Mouse (Mus musculus) bone marrow, adult 2 months (tissue): ENCODE results near the gene Myrip. TPM values are rescaled to one million over a fixed set of nuclear protein-coding genes. Genes with fewer than 3 reads are reported as not detected.
"Not testable (repeated sequence)": the region's sequence is repeated elsewhere in the genome, so short reads cannot be mapped to it uniquely, and the experiment has no call there.

Experiments used
- H3K27ac ChIP-seq: fragments of 200-500 bp; 2 replicates; pipeline ENCODE4 v1.5.1; 2012; ENCODE audit warnings: low read depth, mild to moderate bottlenecking, control low read depth, inconsistent platforms, low read length; ENCODE audit not compliant: control insufficient read depth, poor library complexity, insufficient read depth
- H3K4me1 ChIP-seq: fragments of 200-500 bp; 2 replicates; pipeline ENCODE4 v1.6.1; 2011; ENCODE audit warnings: low read length; ENCODE audit not compliant: control insufficient read depth, insufficient read depth
- H3K4me3 ChIP-seq: fragments of 200-500 bp; replicated peaks from 2 replicates; pipeline ENCODE3; 2011; ENCODE audit warnings: mild to moderate bottlenecking, low read depth, low read length, control low read depth; ENCODE audit not compliant: control insufficient read depth
- CTCF ChIP-seq: fragments of 200-500 bp; IDR thresholded peaks from 2 replicates; pipeline ENCODE4 v1.5.1; 2011; ENCODE audit warnings: low read length, control low read depth; ENCODE audit not compliant: control insufficient read depth, insufficient read depth
- POLR2A ChIP-seq: fragments of 200-500 bp; IDR thresholded peaks from 2 replicates; pipeline ENCODE4 v1.6.1; 2011; ENCODE audit warnings: low read depth, mild to moderate bottlenecking, control low read depth, low read length, borderline replicate concordance; ENCODE audit not compliant: control insufficient read depth
- WGBS: fragments of 180-500 bp; shearing (Covaris S2); methylation state at CpG from one replicate; pipeline ENCODE4 v1.1.7; 2018; 5-methylcytosine and 5-hydroxymethylcytosine counted together
- polyA plus RNA-seq: library from polyadenylated mRNA; stranded (reverse); fragments of >200 nt; gene quantifications from 2 replicates; pipeline ENCODE4 v1.2.4, GENCODE M21; 2011; ENCODE audit warnings: low replicate concordance; ENCODE audit not compliant: missing spikeins, insufficient read depth, insufficient read length

Gene Myrip
- polyA plus RNA-seq, 1 experiment, result not detected

DNA sequence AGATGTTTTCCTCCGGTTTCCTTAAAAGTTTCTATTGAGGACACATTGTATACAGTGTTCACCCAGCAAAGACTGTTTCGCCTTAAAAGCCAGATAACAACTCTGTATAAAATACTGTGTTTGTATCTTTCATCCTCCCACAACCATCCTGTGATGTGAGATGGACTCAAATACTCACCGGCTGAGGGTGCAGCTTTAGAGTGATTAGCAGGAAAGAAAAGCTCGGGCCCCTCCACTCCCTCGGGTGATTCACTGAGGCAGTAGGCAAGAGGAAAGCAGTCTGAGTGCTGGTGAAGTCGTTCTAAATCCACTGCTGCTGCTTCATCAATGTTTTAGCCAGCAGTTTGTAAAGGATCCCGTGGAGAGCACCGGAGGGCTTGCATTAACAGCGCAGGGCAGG lies 93.9 kb downstream of the Myrip start:
- WGBS, result 46% methylated on average over 9 of the region's 9 CpGs
- Histone ChIP-seq H3K27ac (no peak overlapping the region), H3K4me1 (no peaks in the 10 kb centered on the region), H3K4me3 (no peak overlapping the region)
- TF ChIP-seq POLR2A (no peak), CTCF (no peak)

- 81% methylated on average over 7 of the region's 7 CpGs for WGBS
- Histone ChIP-seq H3K27ac (no peak overlapping the region), H3K4me3 (no peak overlapping the region), H3K4me1 (no peaks in the 10 kb centered on the region)
- TF ChIP-seq POLR2A (no peak), CTCF (no peak)
These were observed 95.4 kb downstream of the Myrip start for GRCm38 (mm10) chr9:120396579-120397185.

GRCm38 (mm10) chr9:120398289-120398688 lies 97.0 kb downstream of the Myrip start:
- TF ChIP-seq CTCF (no peak), POLR2A (no peak)
- Histone ChIP-seq H3K4me3 (no peak overlapping the region), H3K27ac (no peak overlapping the region), H3K4me1 (no peaks in the 10 kb centered on the region)
- 73% methylated on average over 8 of the region's 8 CpGs for WGBS

- WGBS, result 70% methylated on average over 2 of the region's 2 CpGs
- not testable (repeated sequence) for H3K4me3 ChIP-seq, H3K27ac ChIP-seq, H3K4me1 ChIP-seq
- TF ChIP-seq CTCF, result peak; percentile 26; the same call in 1 of the 2 replicates
These were observed 98.2 kb downstream of the Myrip start for GRCm38 (mm10) chr9:120399537-120399936.

GRCm38 (mm10) chr9:120402368-120402767 lies 101.1 kb downstream of the Myrip start:
- 72% methylated on average over 3 of the region's 3 CpGs for WGBS
- no peak overlapping the region for H3K4me3 ChIP-seq
- TF ChIP-seq POLR2A (no peak), CTCF (no peak)
- H3K27ac ChIP-seq, result no peak overlapping the region
- H3K4me1 ChIP-seq, result no peaks in the 10 kb centered on the region

DNA sequence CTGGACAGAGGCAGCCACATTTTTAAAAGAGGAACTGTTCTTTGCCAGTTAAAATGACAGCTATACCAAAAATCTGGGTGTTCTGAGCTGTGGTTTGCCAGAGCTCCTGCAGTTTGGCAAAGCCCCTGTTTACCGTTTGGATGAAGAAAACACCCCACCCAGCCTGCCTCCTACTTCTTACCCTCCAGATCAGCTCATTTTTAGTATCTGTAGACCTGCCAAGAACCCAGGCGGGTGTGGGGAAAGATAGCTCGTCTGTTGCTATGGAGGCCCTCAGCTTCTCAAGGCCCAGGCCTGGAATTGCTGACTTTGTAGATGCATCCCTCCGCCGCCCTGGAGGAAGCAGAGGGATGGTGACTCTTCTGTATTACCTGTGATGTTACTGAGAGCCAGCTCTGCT lies 102.3 kb downstream of the Myrip start:
- WGBS, result 48% methylated on average over 5 of the region's 5 CpGs
- no peak overlapping the region for H3K27ac ChIP-seq
- TF ChIP-seq CTCF, result no peak
- no peak for TF ChIP-seq POLR2A
- no peaks in the 10 kb centered on the region for H3K4me1 ChIP-seq
- H3K4me3 ChIP-seq, result no peak overlapping the region

- H3K27ac ChIP-seq, result no peak overlapping the region
- H3K4me3 ChIP-seq, result no peak overlapping the region
- TF ChIP-seq CTCF (no peak), POLR2A (no peak)
- 81% methylated on average over 17 of the region's 17 CpGs for WGBS
- no peaks in the 10 kb centered on the region for H3K4me1 ChIP-seq
These were observed 108.4 kb downstream of the Myrip start for GRCm38 (mm10) chr9:120409663-120410181.

DNA sequence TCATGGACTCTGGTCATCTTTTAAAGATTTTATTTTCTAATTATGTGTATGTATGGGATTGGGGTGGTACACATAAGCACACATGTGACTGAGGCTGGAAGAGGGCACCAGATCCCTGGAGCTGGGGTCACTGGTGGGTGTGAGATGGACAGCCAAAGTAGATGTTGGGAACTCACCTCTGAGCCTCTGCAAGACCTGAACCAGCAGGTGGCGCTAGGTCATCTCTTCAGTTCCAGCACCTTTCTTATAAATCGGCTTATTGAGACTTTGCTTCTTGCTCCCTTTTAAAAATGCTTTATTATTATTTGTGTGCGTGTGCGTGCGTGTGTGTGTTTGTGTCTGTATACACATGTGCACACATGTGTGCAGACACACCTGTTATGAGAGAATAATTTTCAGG lies 109.1 kb downstream of the Myrip start:
- Histone ChIP-seq H3K4me3 (no peak overlapping the region), H3K4me1 (no peaks in the 10 kb centered on the region), H3K27ac (no peak overlapping the region)
- WGBS, result 10% methylated on average over 5 of the region's 5 CpGs
- TF ChIP-seq CTCF (peak; percentile 76), POLR2A (no peak)

DNA sequence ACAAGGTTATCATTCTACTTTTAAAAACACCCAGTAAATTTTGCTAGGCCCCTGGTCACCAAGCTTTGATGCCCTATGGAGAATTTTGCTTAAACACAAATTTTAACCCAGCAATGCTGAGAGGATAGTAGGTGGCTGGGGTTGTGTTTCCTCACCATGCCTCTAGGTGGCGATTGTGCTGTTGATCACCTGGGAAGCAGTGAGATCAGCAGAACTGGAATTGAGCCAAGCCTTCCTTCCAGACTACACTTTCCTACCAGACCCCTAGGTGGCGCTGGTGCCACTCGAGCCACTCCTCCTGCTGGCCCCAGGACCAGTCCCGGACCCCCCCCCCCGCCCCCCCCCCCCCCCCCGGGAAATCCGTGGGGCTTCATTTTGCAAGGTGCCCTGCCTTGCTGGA lies 114.2 kb downstream of the Myrip start:
- 0% methylated on average over 5 of the region's 7 CpGs for WGBS
- H3K4me1 ChIP-seq, result no peaks in the 10 kb centered on the region
- peak overlapping the region; percentile 63 for H3K27ac ChIP-seq
- TF ChIP-seq CTCF (peak; percentile 77), POLR2A (no peak)
- H3K4me3 ChIP-seq, result no peak overlapping the region
